20 mouse cellular contexts compared by ENCODE assay signal in genomic region chr8:92777106-92777505, GRCm38 (mm10). TPM values are rescaled to one million over a fixed set of nuclear protein-coding genes. Genes with fewer than 3 reads are reported as not detected.
DNase-seq lines count a peak whose midpoint lies in the region; ATAC-seq and TF ChIP-seq lines count a peak whose summit lies in the region.
"Had no signal": no experiment of that assay in that cellular context is flagged by ENCODE, and none has a peak within 500 bp of the region (broad histone marks: within the 10 kb centered on the region; RNA-seq: fewer than 3 reads in every experiment).

No protein-coding gene starts in this region.

- intact Hi-C loops in gastrocnemius, postnatal 14 days (cut with DNase I; ENCODE audit: low total_unique reads) = no loop called here

- H3K9me3 ChIP-seq in midbrain, embryonic 10.5 days (replicated peaks) = no peaks in the 10 kb centered on the region
- no peaks in the 10 kb centered on the region for H3K9me3 ChIP-seq in midbrain, postnatal 0 days (ENCODE audit: low read length)
- no peaks in the 10 kb centered on the region for H3K9me3 ChIP-seq in forebrain, postnatal 0 days (ENCODE audit: low read length)
- H3K9me3 ChIP-seq: heart, embryonic 10.5 days; kidney, embryonic 15.5 days; limb, embryonic 13.5 days; liver, embryonic 12.5 days had no signal

- H3K27ac ChIP-seq in midbrain, embryonic 10.5 days (replicated peaks) = peak overlapping the region; percentile 75
- no peak overlapping the region for H3K27ac ChIP-seq in midbrain, postnatal 0 days (ENCODE audit: low read depth, low read length)
- no peak overlapping the region for H3K27ac ChIP-seq in forebrain, postnatal 0 days (ENCODE audit: low read depth, low read length)
- H3K27ac ChIP-seq: heart, embryonic 10.5 days; kidney, embryonic 15.5 days; left cerebral cortex, adult 2 months; limb, embryonic 13.5 days; liver, embryonic 12.5 days had no signal

- peaks cover 22% of the 10 kb centered on the region for H3K4me1 ChIP-seq in midbrain, embryonic 10.5 days
- H3K4me1 ChIP-seq in midbrain, postnatal 0 days (ENCODE audit: insufficient read depth, low read length) = no peaks in the 10 kb centered on the region
- H3K4me1 ChIP-seq in forebrain, postnatal 0 days (ENCODE audit: insufficient read depth) = no peaks in the 10 kb centered on the region
- H3K4me1 ChIP-seq: kidney, embryonic 15.5 days; liver, embryonic 12.5 days had no signal

- no peak for ATAC-seq in midbrain, postnatal 0 days (ENCODE audit: low FRiP score)
- no peak for ATAC-seq in forebrain, postnatal 0 days
- ATAC-seq: liver, embryonic 12.5 days had no signal

- no peak overlapping the region for H3K4me3 ChIP-seq in midbrain, embryonic 10.5 days
- no peak overlapping the region for H3K4me3 ChIP-seq in midbrain, postnatal 0 days (ENCODE audit: low read depth, low read length)
- no peak overlapping the region for H3K4me3 ChIP-seq in forebrain, postnatal 0 days (ENCODE audit: low read depth, low read length)
- H3K4me3 ChIP-seq: heart, embryonic 10.5 days; kidney, embryonic 15.5 days; left cerebral cortex, adult 2 months; limb, embryonic 13.5 days; liver, embryonic 12.5 days had no signal

- peaks cover 8% of the 10 kb centered on the region; the same call in 1 of the 2 replicates for H3K27me3 ChIP-seq in midbrain, embryonic 10.5 days (ENCODE audit: low read depth, poor library complexity, severe bottlenecking)
- H3K27me3 ChIP-seq in midbrain, postnatal 0 days (ENCODE audit: insufficient read depth, low read length) = no peaks in the 10 kb centered on the region
- no peaks in the 10 kb centered on the region for H3K27me3 ChIP-seq in forebrain, postnatal 0 days (ENCODE audit: insufficient read depth, low read length)
- H3K27me3 ChIP-seq: kidney, embryonic 15.5 days; limb, embryonic 13.5 days; liver, embryonic 12.5 days had no signal

- H3K36me3 ChIP-seq in midbrain, embryonic 10.5 days = no peaks in the 10 kb centered on the region
- no peaks in the 10 kb centered on the region for H3K36me3 ChIP-seq in midbrain, postnatal 0 days (ENCODE audit: insufficient read depth, low read length)
- no peaks in the 10 kb centered on the region for H3K36me3 ChIP-seq in forebrain, postnatal 0 days (ENCODE audit: insufficient read depth)
- H3K36me3 ChIP-seq: heart, embryonic 10.5 days; kidney, embryonic 15.5 days; limb, embryonic 13.5 days; liver, embryonic 12.5 days had no signal

- no peak overlapping the region for H3K9ac ChIP-seq in midbrain, postnatal 0 days (replicated peaks; ENCODE audit: low read length, poor library complexity, severe bottlenecking)
- H3K9ac ChIP-seq in forebrain, postnatal 0 days = no peak overlapping the region
- H3K9ac ChIP-seq: kidney, embryonic 15.5 days; limb, embryonic 13.5 days; liver, embryonic 12.5 days had no signal

- no peak overlapping the region for H3K4me2 ChIP-seq in midbrain, postnatal 0 days (ENCODE audit: low read depth, low read length, poor library complexity, severe bottlenecking)
- no peak overlapping the region for H3K4me2 ChIP-seq in forebrain, postnatal 0 days (ENCODE audit: low read depth)
- H3K4me2 ChIP-seq: kidney, embryonic 15.5 days; limb, embryonic 13.5 days; liver, embryonic 12.5 days had no signal

- DNase-seq in midbrain, embryonic 10.5 days (ENCODE audit: low spot score) = peak; percentile 15
- DNase-seq in midbrain, postnatal 0 days (ENCODE audit: low spot score) = no peak
- peak; percentile 73 for DNase-seq in R1 (ENCODE audit: low read depth, low spot score)
- peak; percentile 36 for DNase-seq in embryo, embryonic 11 days
- DNase-seq in mesoderm, embryonic 11.5 days (ENCODE audit: low read depth, low spot score) = peak; percentile 45
- DNase-seq in forebrain, postnatal 0 days = no peak
- DNase-seq in kidney, postnatal 36 days = no peak
- DNase-seq in gastrocnemius, postnatal 14 days = no peak
- DNase-seq: adrenal gland, adult 8-10 months; cerebellum, adult 2 months; cerebellum, postnatal 25 days; kidney, adult 11 months; lung, adult 18-20 months; thymus, postnatal 14 days had no signal

- TF ChIP-seq CTCF in midbrain, postnatal 0 days (IDR thresholded peaks at IDR 0.05) = no peak
- no peak for TF ChIP-seq CTCF in forebrain, postnatal 0 days (IDR thresholded peaks at IDR 0.05; ENCODE audit: low read depth)

- 3% methylated on average over 5 of the region's 5 CpGs for WGBS in midbrain, embryonic 10.5 days
- WGBS in midbrain, postnatal 0 days = 29% methylated on average over 5 of the region's 5 CpGs
- 20% methylated on average over 5 of the region's 5 CpGs for WGBS in forebrain, postnatal 0 days

RNA-seq across cellular contexts. Expression of gene Mmp2, which starts 50.0 kb away (rescaled TPM):
- 46.9 and 49.2 TPM in 2 replicates for polyA plus RNA-seq in midbrain, embryonic 10.5 days (2016; fragmentation: Nextera tagmentation; extraction: Ambion mirVana)
- 16.1 and 19.2 TPM in 2 replicates for total RNA-seq in midbrain, postnatal 0 days (2014; rRNA removed)
- 14.8 and 16.5 TPM in 2 replicates for polyA plus RNA-seq in midbrain, postnatal 0 days (2015; fragmentation: Nextera tagmentation; extraction: Ambion mirVana)
- total RNA-seq in forebrain, postnatal 0 days (2014; rRNA removed) = 11.3 and 19.5 TPM in 2 replicates
- polyA plus RNA-seq in forebrain, postnatal 0 days (2015; fragmentation: Nextera tagmentation; extraction: Ambion mirVana) = 12.0 and 14.2 TPM in 2 replicates
- 100 to 1,000 TPM; 127 to 151 TPM for total RNA-seq in gastrocnemius, postnatal 14 days (2021)
- total RNA-seq: megakaryocyte, adult 5-6 weeks had no signal

Comparison
In these comparisons a context has a peak if more than half of its experiments do, and no peak if none do; other contexts are left out.
1. DNase-seq: peak in midbrain, embryonic 10.5 days (single experiment), R1 (single experiment), embryo, embryonic 11 days (single experiment) and mesoderm, embryonic 11.5 days (single experiment); none in midbrain, postnatal 0 days (single experiment), forebrain, postnatal 0 days (single experiment), kidney, postnatal 36 days (0 of 2) and gastrocnemius, postnatal 14 days (single experiment).